Mouse (Mus musculus): ENCODE measurements around the gene Cfap61. TPM values are rescaled to one million over a fixed set of nuclear protein-coding genes. Genes with fewer than 3 reads are reported as not detected.

Cfap61 gene
- total RNA-seq, 2 experiments from 2014 or later: not detected

- ATAC-seq (replicated peaks; ENCODE audit: low FRiP score, poor library complexity, severe bottlenecking): no peak
Observed at GRCm38 (mm10) chr2:146244049-146244448, 309.5 kb downstream of the Cfap61 start.

- no peak for ATAC-seq (replicated peaks; ENCODE audit: low FRiP score, poor library complexity, severe bottlenecking)
Observed at GRCm38 (mm10) chr2:146245401-146245800, 310.8 kb downstream of the Cfap61 start.

- ATAC-seq (replicated peaks; ENCODE audit: low FRiP score, poor library complexity, severe bottlenecking): no peak
Observed at GRCm38 (mm10) chr2:146246409-146247075, 312.0 kb downstream of the Cfap61 start.

GRCm38 (mm10) chr2:146247576-146247975 is 313.0 kb downstream of the Cfap61 start:
- no peak for ATAC-seq (replicated peaks; ENCODE audit: low FRiP score, poor library complexity, severe bottlenecking)

- ATAC-seq (replicated peaks; ENCODE audit: low FRiP score, poor library complexity, severe bottlenecking): no peak
Observed at GRCm38 (mm10) chr2:146249033-146249432, 314.4 kb downstream of the Cfap61 start.

GRCm38 (mm10) chr2:146250236-146250904 is 315.8 kb downstream of the Cfap61 start:
- ATAC-seq (replicated peaks; ENCODE audit: low FRiP score, poor library complexity, severe bottlenecking): no peak

- ATAC-seq (replicated peaks; ENCODE audit: low FRiP score, poor library complexity, severe bottlenecking): no peak
Observed at GRCm38 (mm10) chr2:146254387-146254786, 319.8 kb downstream of the Cfap61 start.

- no peak for ATAC-seq (replicated peaks; ENCODE audit: low FRiP score, poor library complexity, severe bottlenecking)
Observed at GRCm38 (mm10) chr2:146255636-146256035, 321.1 kb downstream of the Cfap61 start.

GRCm38 (mm10) chr2:146256321-146256875 is 321.8 kb downstream of the Cfap61 start:
- ATAC-seq (replicated peaks; ENCODE audit: low FRiP score, poor library complexity, severe bottlenecking): no peak

- ATAC-seq (replicated peaks; ENCODE audit: low FRiP score, poor library complexity, severe bottlenecking): no peak
Observed at GRCm38 (mm10) chr2:146257037-146257436, 322.5 kb downstream of the Cfap61 start.

GRCm38 (mm10) chr2:146257609-146258008 is 323.0 kb downstream of the Cfap61 start:
- no peak for ATAC-seq (replicated peaks; ENCODE audit: low FRiP score, poor library complexity, severe bottlenecking)

- no peak for ATAC-seq (replicated peaks; ENCODE audit: low FRiP score, poor library complexity, severe bottlenecking)
Observed at GRCm38 (mm10) chr2:146258736-146259469, 324.3 kb downstream of the Cfap61 start.

GRCm38 (mm10) chr2:146259787-146260560 is 325.4 kb downstream of the Cfap61 start:
- no peak for ATAC-seq (replicated peaks; ENCODE audit: low FRiP score, poor library complexity, severe bottlenecking)

GRCm38 (mm10) chr2:146261146-146261545 is 326.6 kb downstream of the Cfap61 start:
- no peak for ATAC-seq (replicated peaks; ENCODE audit: low FRiP score, poor library complexity, severe bottlenecking)

GRCm38 (mm10) chr2:146262215-146262614 is 327.6 kb downstream of the Cfap61 start:
- ATAC-seq (replicated peaks; ENCODE audit: low FRiP score, poor library complexity, severe bottlenecking): no peak

- no peak for ATAC-seq (replicated peaks; ENCODE audit: low FRiP score, poor library complexity, severe bottlenecking)
Observed at GRCm38 (mm10) chr2:146262966-146263365, 328.4 kb downstream of the Cfap61 start.

All from erythroid progenitor cell, adult 5-6 weeks (primary cell).